Mouse (Mus musculus) thymus, adult 2 months (tissue): Measurements from ENCODE around the gene Abcb5.

Experiments
- CTCF ChIP-seq: fragments of 200-500 bp; IDR thresholded peaks from 2 replicates; pipeline ENCODE4 v1.5.1; 2012; ENCODE audit warnings: mild to moderate bottlenecking, control low read depth, low read length, moderate library complexity, borderline replicate concordance; ENCODE audit not compliant: control insufficient read depth, poor library complexity, insufficient read depth; ENCODE audit errors: extremely low read depth
- POLR2A ChIP-seq: fragments of 200-500 bp; IDR thresholded peaks from 2 replicates; pipeline ENCODE4 v1.6.1; 2012; ENCODE audit warnings: mild to moderate bottlenecking, low read length, control low read depth, moderate library complexity; ENCODE audit not compliant: control insufficient read depth, poor library complexity, insufficient read depth; ENCODE audit errors: extremely low read depth

- TF ChIP-seq CTCF (no peak), POLR2A (no peak)
Observed at GRCm38 (mm10) chr12:118910360-118910759, 55.9 kb downstream of the Abcb5 start.
